Mouse (Mus musculus): ENCODE data around the gene Fam209. TPM values are rescaled to one million over a fixed set of nuclear protein-coding genes. Genes with fewer than 3 reads are reported as not detected.
A peak's percentile ranks its signal among the peaks of the same experiment; 100 is the strongest.

Fam209 gene
- polyA plus RNA-seq, 1 experiment from 2014 or later = 0.21 TPM

DNA sequence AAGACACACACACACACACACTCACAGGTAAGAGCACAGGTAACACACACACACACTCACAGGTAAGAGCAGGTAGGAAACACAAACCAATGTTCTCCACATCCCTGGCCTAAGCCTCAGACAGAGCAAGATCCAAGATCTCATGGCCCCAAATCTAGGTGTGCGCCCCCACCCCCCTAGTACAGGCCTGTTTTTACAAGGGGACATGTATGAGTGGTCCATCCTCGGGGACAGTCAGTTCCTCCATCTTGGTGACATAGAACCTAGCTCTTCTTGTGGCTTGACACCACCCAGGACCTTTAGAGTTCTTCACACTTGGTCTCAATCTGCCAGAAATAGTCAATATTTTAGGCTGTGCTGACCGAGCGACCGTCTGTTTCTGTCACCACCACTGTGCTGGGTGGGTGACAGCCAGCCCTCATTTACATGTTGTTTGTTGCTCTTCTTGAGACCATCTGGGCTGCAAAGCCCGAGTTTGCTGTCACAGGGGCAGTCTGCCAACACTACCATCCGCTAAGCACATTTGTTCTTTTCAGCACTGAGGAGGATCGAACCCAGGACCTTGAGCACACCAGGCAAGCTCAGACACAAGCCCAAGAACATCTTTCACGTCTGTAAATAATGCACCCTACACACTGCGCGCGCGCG is 11.6 kb downstream of the Fam209 start:
- Histone ChIP-seq H3K4me3 (no peak overlapping the region), H3K36me3 (no peaks in the 10 kb centered on the region), H3K4me1 (peaks cover 6% of the 10 kb centered on the region), H3K27ac (no peak overlapping the region), H3K27me3 (ENCODE audit: low read depth, poor library complexity, severe bottlenecking) (0 out of 2 replicates have a peak, but pooled peaks cover 5% of the 10 kb centered on the region), H3K9me3 (replicated peaks) (no peaks in the 10 kb centered on the region)
- no peak for DNase-seq (ENCODE audit: low spot score)
- 84% methylated on average over 14 of the region's 14 CpGs for WGBS

DNA sequence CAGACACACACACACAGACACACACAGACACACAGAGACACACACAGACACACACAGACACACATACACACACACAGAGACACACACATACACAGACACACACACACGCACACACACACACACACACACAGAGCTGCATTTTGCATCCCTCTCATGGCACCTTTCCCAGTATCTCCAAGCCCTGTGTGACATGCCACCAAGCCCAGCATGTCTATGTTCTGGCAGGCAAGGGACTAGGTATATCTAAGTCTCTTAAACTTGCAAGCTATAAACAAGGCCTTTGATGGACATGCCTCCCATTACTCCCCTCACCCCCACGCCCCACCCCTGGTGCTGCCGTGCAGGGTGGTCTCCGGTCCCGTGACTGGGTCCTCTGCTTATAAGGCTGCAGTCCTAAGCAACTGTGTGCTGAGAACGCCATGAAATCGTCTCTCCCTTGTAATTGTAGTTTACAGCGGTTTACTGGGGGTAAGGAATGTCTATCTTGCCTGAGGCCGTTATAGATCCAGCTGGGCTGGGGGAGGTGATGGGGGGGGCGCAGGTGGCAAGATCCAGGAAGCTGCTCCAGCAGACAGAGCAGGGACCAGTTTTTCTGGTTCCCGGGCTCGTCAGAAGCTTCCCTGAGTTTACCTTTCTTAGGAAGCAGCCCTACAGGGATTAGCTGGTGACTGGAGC is 12.5 kb downstream of the Fam209 start:
- Histone ChIP-seq H3K36me3 (no peaks in the 10 kb centered on the region), H3K9me3 (replicated peaks) (no peaks in the 10 kb centered on the region), H3K27me3 (ENCODE audit: low read depth, poor library complexity, severe bottlenecking) (0 out of 2 replicates have a peak, but pooled peaks cover 5% of the 10 kb centered on the region), H3K4me1 (peaks cover 6% of the 10 kb centered on the region), H3K27ac (no peak overlapping the region), H3K4me3 (no peak overlapping the region)
- peak; percentile 53 for DNase-seq (ENCODE audit: low spot score)
- WGBS = 31% methylated on average over 12 of the region's 12 CpGs

DNA sequence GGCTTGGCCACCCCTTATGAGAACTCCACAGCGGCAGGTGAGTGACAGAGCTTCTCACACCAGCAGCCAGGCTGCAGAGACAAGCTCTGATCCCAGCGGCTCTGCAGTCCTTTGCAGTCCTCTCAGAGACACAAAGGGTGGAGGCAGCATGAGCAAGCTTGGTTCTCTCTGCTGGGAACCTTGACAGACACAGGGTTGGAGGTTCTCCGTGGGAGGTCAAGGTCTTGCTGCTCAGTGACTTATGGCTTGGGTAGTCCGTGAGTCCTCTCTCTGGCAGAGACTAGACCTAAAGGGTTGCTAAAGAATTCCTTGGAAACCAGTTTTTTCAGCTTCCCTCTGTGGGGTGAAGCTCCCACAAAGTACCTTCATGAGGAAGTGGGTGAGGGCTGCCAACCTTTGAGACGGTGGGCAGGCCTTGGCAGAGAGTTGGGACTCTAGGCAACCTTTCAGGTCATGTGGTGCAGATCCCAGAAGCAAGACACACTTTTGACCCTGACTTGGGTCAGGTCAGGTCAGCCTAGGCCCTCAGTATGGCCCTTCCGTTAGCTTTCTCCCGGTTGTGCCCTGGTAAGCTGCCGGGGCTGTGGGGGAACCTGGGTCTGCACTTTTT is 24.5 kb downstream of the Fam209 start:
- 73% methylated on average over 8 of the region's 8 CpGs for WGBS
- DNase-seq (ENCODE audit: low spot score) = no peak
- Histone ChIP-seq H3K36me3 (no peaks in the 10 kb centered on the region), H3K27ac (0 out of 2 replicates have a peak overlapping the region, but pooled peaks have one; percentile 27), H3K4me3 (no peak overlapping the region), H3K4me1 (peaks cover 7% of the 10 kb centered on the region; the same call in 1 of the 2 replicates), H3K27me3 (ENCODE audit: low read depth, poor library complexity, severe bottlenecking) (no peaks in the 10 kb centered on the region), H3K9me3 (replicated peaks) (no peaks in the 10 kb centered on the region)

DNA sequence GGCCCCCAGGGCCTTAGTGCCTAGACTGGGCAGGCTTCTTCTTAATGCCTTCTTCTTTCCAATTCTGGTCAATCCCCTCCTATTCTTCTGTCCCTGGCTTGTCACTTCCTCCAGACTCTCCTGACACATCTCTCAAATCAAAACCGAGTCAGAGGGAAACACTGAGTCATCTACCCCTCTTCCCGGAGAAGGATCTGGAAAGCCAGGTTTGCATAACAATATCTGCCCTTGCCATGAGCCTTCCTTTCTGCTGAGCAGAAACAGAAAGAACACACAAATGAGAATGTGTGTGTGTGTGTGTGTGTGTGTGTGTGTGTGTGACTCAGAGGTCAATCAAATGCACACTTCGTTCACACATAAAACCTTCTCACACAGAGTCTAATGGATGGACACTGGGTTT is 26.5 kb downstream of the Fam209 start:
- H3K36me3 ChIP-seq = no peaks in the 10 kb centered on the region
- WGBS = 76% methylated on average over 3 of the region's 3 CpGs
- H3K4me1 ChIP-seq = peaks cover 15% of the 10 kb centered on the region
- H3K27me3 ChIP-seq (ENCODE audit: low read depth, poor library complexity, severe bottlenecking) = no peaks in the 10 kb centered on the region
- no peak overlapping the region for H3K27ac ChIP-seq
- DNase-seq (ENCODE audit: low spot score) = no peak
- H3K9me3 ChIP-seq (replicated peaks) = no peaks in the 10 kb centered on the region
- no peak overlapping the region for H3K4me3 ChIP-seq

DNA sequence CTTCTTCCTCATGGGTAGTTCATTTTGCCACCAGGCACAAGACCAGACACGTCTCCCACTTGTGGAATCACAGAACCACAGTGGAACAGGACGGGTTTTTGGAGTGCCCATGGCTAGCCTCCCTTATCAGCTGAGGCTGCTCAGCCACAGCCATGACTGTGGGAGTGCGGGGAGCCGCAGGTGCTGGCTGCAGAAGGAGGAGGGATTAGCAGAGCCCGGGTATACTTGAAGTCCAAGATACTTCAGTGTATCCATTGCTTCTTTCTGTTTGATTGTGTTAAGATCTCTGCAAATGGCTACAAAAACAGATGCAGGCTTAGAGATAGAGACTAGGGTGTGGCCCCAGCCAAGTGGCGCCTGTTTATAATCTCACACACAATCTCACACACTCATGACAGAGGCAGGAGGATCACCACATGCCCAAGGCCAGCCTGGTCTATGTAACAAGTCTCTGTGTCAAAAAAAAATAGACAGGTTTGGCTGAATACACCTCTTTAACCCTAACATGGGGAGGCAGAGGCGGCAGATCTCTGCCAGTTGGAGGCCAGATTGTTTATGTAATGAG is 28.5 kb downstream of the Fam209 start:
- no peak for DNase-seq (ENCODE audit: low spot score)
- Histone ChIP-seq H3K4me1 (peaks cover 15% of the 10 kb centered on the region), H3K27ac (no peak overlapping the region), H3K36me3 (no peaks in the 10 kb centered on the region), H3K9me3 (replicated peaks) (no peaks in the 10 kb centered on the region), H3K4me3 (no peak overlapping the region), H3K27me3 (ENCODE audit: low read depth, poor library complexity, severe bottlenecking) (no peaks in the 10 kb centered on the region)
- WGBS = 53% methylated on average over 7 of the region's 7 CpGs

DNA sequence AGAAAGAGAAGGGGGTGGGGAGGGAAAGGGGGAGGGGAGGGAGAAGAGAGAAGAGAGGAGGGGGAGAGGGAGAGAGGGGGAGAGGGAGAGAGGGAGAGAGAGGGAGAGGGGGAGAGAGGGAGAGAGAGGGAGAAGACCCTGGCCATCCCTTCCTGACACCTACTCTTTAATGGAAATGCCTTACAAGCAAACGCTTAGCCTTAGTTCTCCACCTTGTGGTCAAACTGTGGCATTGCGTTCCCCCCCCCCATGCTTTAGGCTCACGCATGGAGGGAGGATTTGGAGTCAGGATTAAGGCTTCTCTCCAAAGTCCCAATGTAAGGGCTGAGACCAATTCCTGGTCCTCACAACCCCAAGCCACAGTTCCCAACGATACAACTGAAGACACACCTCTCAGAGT is 29.0 kb downstream of the Fam209 start:
- Histone ChIP-seq H3K4me3 (no peak overlapping the region), H3K27ac (no peak overlapping the region), H3K27me3 (ENCODE audit: low read depth, poor library complexity, severe bottlenecking) (no peaks in the 10 kb centered on the region), H3K4me1 (peaks cover 15% of the 10 kb centered on the region), H3K36me3 (no peaks in the 10 kb centered on the region), H3K9me3 (replicated peaks) (no peaks in the 10 kb centered on the region)
- DNase-seq (ENCODE audit: low spot score) = peak; percentile 68
- 3% methylated on average over 4 of the region's 4 CpGs for WGBS

DNA sequence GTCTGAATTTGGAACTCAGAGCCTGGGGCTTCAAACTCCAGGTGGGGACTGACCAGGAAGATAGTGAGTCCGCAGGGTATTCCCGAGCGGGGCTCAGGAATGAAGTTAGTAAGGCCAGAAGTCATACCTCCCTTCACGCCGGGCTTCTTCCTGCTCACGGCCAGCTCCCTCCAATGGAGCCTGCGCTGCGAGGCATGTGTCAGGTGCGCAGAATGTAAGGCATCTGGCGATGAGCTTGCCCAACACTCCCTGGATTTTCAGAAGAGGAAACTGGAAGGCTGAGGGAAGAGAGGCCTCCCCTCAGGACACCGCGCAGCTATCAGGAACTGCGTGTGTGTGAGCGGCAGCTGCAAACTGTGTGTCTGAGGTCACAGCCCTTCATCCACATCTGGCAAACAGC is 29.8 kb downstream of the Fam209 start:
- Histone ChIP-seq H3K36me3 (no peaks in the 10 kb centered on the region), H3K9me3 (replicated peaks) (no peaks in the 10 kb centered on the region), H3K4me1 (peaks cover 15% of the 10 kb centered on the region), H3K4me3 (no peak overlapping the region), H3K27ac (no peak overlapping the region), H3K27me3 (ENCODE audit: low read depth, poor library complexity, severe bottlenecking) (no peaks in the 10 kb centered on the region)
- peak; percentile 35 for DNase-seq (ENCODE audit: low spot score)
- 56% methylated on average over 14 of the region's 14 CpGs for WGBS

DNA sequence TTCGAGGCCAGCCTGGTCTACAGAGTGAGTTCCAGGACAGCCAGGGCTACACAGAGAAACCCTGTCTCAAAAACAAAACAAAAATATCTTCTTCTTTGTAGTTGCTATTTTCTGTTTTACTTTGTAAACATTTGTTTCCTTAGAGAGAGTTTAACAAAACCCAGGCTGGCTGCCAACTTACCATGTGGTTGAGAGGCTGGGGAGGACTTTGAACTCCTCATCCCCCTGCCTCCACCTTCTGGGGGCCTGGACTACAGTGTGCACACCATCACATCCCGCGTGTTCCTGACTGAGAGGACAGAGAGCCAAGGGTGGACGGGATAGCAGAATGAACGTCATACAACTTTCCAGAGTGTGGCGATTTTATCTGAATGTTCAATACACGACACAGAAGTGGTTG is 33.8 kb downstream of the Fam209 start:
- H3K4me3 ChIP-seq = no peak overlapping the region
- no peaks in the 10 kb centered on the region for H3K36me3 ChIP-seq
- DNase-seq (ENCODE audit: low spot score) = no peak
- no peak overlapping the region for H3K27ac ChIP-seq
- no peaks in the 10 kb centered on the region for H3K27me3 ChIP-seq (ENCODE audit: low read depth, poor library complexity, severe bottlenecking)
- peaks cover 10% of the 10 kb centered on the region for H3K4me1 ChIP-seq
- WGBS = 90% methylated on average over 7 of the region's 7 CpGs
- H3K9me3 ChIP-seq (replicated peaks) = no peaks in the 10 kb centered on the region

DNA sequence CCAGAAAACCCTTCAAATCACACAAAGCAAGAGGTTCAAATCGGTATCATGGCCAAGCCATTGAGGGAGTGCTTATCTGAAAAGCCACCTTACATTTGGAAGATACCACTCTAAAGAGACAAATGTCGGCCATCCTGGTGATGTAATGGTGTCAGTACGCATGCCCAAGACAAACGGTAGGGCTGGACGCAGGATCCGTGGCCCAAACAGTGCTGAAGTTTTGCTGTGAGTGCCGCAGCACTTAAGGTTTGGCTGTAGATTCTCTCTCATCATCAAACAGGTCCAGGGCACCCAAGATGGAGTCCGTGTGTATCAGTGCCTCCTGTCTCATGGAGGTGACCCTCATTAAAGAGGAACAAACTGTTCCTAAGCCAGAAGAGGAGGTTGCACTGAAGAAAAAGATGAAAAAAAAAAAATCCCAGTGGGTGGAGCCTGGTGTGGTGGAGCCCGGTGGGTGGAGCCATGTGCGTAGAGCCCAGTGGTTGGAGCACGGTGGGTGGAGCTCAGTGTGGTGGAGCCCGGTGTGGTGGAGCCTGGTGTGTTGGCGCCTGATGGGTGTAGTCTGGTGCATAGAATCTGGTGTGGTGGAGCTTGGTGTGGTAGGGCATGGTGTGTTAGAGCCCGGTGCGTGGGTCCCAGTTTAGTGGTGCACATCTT is 37.9 kb downstream of the Fam209 start:
- 90% methylated on average over 15 of the region's 15 CpGs for WGBS
- DNase-seq (ENCODE audit: low spot score) = no peak
- Histone ChIP-seq H3K27ac (no peak overlapping the region), H3K4me3 (no peak overlapping the region), H3K36me3 (no peaks in the 10 kb centered on the region), H3K27me3 (ENCODE audit: low read depth, poor library complexity, severe bottlenecking) (peaks cover 7% of the 10 kb centered on the region; the same call in 1 of the 2 replicates), H3K9me3 (replicated peaks) (no peaks in the 10 kb centered on the region), H3K4me1 (no peaks in the 10 kb centered on the region)

DNA sequence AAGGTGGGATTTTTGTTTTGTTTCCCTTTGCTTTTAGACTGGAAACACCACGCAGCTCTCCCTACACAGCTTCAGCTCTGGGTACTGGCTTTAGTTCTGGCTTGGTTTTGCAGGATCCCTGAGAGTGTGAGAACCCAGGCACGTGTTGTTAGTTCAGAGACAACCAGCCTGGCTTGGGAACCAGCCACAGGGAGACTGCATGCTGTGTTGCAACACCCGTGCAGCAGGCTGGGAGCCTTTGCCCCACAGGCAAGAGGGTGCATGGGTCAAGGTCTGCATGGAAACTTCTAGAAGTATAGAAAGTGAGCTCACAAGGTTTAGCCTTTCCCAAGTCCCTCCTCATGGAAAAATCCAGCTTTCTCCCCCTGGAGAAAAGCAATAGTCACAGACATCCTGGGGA is 38.6 kb downstream of the Fam209 start:
- no peak for DNase-seq (ENCODE audit: low spot score)
- H3K27me3 ChIP-seq (ENCODE audit: low read depth, poor library complexity, severe bottlenecking) = peaks cover 14% of the 10 kb centered on the region; the same call in 1 of the 2 replicates
- no peaks in the 10 kb centered on the region for H3K36me3 ChIP-seq
- H3K9me3 ChIP-seq (replicated peaks) = no peaks in the 10 kb centered on the region
- 55% methylated on average over 3 of the region's 3 CpGs for WGBS
- H3K27ac ChIP-seq = no peak overlapping the region
- H3K4me1 ChIP-seq = no peaks in the 10 kb centered on the region
- H3K4me3 ChIP-seq = no peak overlapping the region

DNA sequence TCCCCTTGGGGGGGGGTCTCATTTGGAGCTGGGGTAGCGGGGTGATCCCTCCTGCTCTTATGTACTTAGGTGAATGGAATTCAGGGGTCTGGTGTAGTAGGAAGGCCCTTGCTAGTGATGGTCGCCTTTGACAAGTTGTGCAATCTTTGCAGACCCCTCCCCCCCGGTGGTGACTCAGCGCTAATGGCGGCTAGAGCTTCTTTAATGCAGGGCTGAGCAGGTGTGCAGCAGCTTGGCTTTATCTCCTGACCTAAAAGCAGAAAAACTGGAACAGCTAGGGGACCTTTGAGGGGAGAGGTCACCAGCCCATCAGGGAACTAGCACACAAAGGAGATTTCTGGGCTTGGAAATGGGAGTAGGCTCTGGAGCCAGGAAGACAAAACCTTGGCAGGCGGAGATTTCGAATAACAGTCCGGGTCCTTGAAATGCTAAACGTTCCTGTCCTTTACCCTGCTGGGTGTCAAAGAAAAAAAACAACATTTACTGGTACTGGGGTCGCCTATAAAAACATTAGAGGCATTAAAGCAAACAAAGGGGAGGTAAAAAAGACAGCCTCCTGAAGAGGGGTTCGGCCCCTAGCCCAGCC is 44.2 kb downstream of the Fam209 start:
- no peaks in the 10 kb centered on the region for H3K9me3 ChIP-seq (replicated peaks)
- DNase-seq (ENCODE audit: low spot score) = no peak
- H3K27ac ChIP-seq = no peak overlapping the region
- H3K36me3 ChIP-seq = no peaks in the 10 kb centered on the region
- peaks cover 6% of the 10 kb centered on the region for H3K4me1 ChIP-seq
- WGBS = 22% methylated on average over 11 of the region's 11 CpGs
- no peak overlapping the region for H3K4me3 ChIP-seq
- peaks cover 27% of the 10 kb centered on the region; the same call in 1 of the 2 replicates for H3K27me3 ChIP-seq (ENCODE audit: low read depth, poor library complexity, severe bottlenecking)

DNA sequence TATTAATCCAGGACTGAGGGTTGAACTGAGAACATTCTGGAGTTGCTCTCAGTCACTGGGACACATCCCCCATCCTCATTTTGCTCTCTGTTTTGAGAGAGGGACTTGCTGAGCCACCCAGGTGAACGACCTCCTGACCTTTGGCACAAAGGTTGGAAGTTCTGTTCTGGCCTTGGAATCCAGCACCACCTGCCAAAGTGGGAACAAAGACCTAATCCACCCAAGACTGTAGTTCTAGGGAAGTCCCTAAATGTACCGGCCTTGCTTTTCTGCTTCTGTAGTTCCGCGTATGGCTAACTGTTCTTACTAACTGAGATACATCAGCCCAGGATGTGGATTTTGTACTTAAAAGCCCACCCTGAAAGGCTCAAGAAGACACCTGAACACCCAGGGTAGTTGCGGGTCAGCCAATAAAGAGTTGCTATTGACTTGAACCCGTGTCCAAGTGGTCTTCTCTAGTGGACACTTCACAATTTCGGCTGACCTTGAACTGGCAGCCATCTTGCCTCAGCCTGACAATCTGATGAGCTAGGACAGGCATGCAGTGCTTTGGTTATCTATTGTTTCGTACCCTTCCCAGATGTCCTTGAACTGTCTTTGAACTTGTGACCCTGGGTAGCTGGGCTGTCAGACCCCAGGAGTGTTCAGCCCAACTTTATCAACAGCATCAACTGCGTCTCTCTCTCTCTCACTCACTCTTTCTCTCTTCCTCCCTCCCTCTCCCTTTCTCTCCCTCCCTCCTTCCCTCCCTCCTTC is 48.5 kb downstream of the Fam209 start:
- DNase-seq (ENCODE audit: low spot score) = no peak
- 90% methylated on average over 9 of the region's 9 CpGs for WGBS
- Histone ChIP-seq H3K4me3 (no peak overlapping the region), H3K9me3 (replicated peaks) (no peaks in the 10 kb centered on the region), H3K4me1 (peaks cover 13% of the 10 kb centered on the region), H3K36me3 (no peaks in the 10 kb centered on the region), H3K27ac (no peak overlapping the region), H3K27me3 (ENCODE audit: low read depth, poor library complexity, severe bottlenecking) (peaks cover 14% of the 10 kb centered on the region; the same call in 1 of the 2 replicates)

Measured in limb, embryonic 10.5 days (tissue).